Mouse (Mus musculus): Measurements from ENCODE around the gene Iqub. TPM values are rescaled to one million over a fixed set of nuclear protein-coding genes. Genes with fewer than 3 reads are reported as not detected.

Iqub gene
- polyA plus RNA-seq, 1 experiment = not detected

- no peaks in the 10 kb centered on the region for H3K79me3 ChIP-seq (ENCODE audit: low read depth)
- no peaks in the 10 kb centered on the region for H3K27me3 ChIP-seq (ENCODE audit: control insufficient read depth, insufficient read depth, insufficient read length)
Observed at GRCm38 (mm10) chr6:24486530-24486929, 28.3 kb downstream of the Iqub start.

GRCm38 (mm10) chr6:24470571-24471132, 44.2 kb downstream of the Iqub start:
- Histone ChIP-seq H3K79me3 (ENCODE audit: low read depth) (no peaks in the 10 kb centered on the region), H3K4me3 (ENCODE audit: insufficient read depth, poor library complexity, severe bottlenecking) (no peak overlapping the region), H3K27me3 (ENCODE audit: control insufficient read depth, insufficient read depth, insufficient read length) (no peaks in the 10 kb centered on the region), H3K36me3 (ENCODE audit: control insufficient read depth, insufficient read depth) (no peaks in the 10 kb centered on the region), H3ac (ENCODE audit: control insufficient read depth, insufficient read length, low read depth) (no peak overlapping the region), H3K79me2 (ENCODE audit: control insufficient read depth, insufficient read depth) (no peaks in the 10 kb centered on the region)
- TF ChIP-seq MAX (IDR thresholded peaks at IDR 0.05) (no peak), MYOG (IDR thresholded peaks at IDR 0.05; ENCODE audit: control insufficient read depth, extremely low read depth, insufficient read length) (no peak), FOSL1 (IDR thresholded peaks at IDR 0.05; ENCODE audit: insufficient read depth, low read length, poor library complexity, severe bottlenecking) (no peak), CEBPB (IDR thresholded peaks at IDR 0.05; ENCODE audit: low read depth) (no peak), MYOD1 (IDR thresholded peaks at IDR 0.05; ENCODE audit: control insufficient read depth, insufficient read length, low read depth) (no peak), CTCF (IDR thresholded peaks at IDR 0.05; ENCODE audit: control insufficient read depth, insufficient read depth, insufficient read length) (no peak), USF1 (IDR thresholded peaks at IDR 0.05; ENCODE audit: low read depth) (no peak)

More at GRCm38 (mm10) chr6:24486530-24486929, 28.3 kb downstream of the Iqub start:
- H3ac ChIP-seq (ENCODE audit: control insufficient read depth, insufficient read length, low read depth) = no peak overlapping the region
- H3K36me3 ChIP-seq (ENCODE audit: control insufficient read depth, insufficient read depth) = no peaks in the 10 kb centered on the region
- H3K4me3 ChIP-seq (ENCODE audit: insufficient read depth, poor library complexity, severe bottlenecking) = no peak overlapping the region
- TF ChIP-seq USF1 (IDR thresholded peaks at IDR 0.05; ENCODE audit: low read depth) (no peak), FOSL1 (IDR thresholded peaks at IDR 0.05; ENCODE audit: insufficient read depth, low read length, poor library complexity, severe bottlenecking) (no peak), MYOD1 (IDR thresholded peaks at IDR 0.05; ENCODE audit: control insufficient read depth, insufficient read length, low read depth) (no peak), MYOG (IDR thresholded peaks at IDR 0.05; ENCODE audit: control insufficient read depth, extremely low read depth, insufficient read length) (no peak), MAX (IDR thresholded peaks at IDR 0.05) (no peak), CEBPB (IDR thresholded peaks at IDR 0.05; ENCODE audit: low read depth) (no peak), CTCF (IDR thresholded peaks at IDR 0.05; ENCODE audit: control insufficient read depth, insufficient read depth, insufficient read length) (no peak)
- no peaks in the 10 kb centered on the region for H3K79me2 ChIP-seq (ENCODE audit: control insufficient read depth, insufficient read depth)

- TF ChIP-seq MAX (IDR thresholded peaks at IDR 0.05) (no peak), FOSL1 (IDR thresholded peaks at IDR 0.05; ENCODE audit: insufficient read depth, low read length, poor library complexity, severe bottlenecking) (no peak), MYOG (IDR thresholded peaks at IDR 0.05; ENCODE audit: control insufficient read depth, extremely low read depth, insufficient read length) (no peak), CTCF (IDR thresholded peaks at IDR 0.05; ENCODE audit: control insufficient read depth, insufficient read depth, insufficient read length) (no peak), USF1 (IDR thresholded peaks at IDR 0.05; ENCODE audit: low read depth) (no peak), CEBPB (IDR thresholded peaks at IDR 0.05; ENCODE audit: low read depth) (no peak), MYOD1 (IDR thresholded peaks at IDR 0.05; ENCODE audit: control insufficient read depth, insufficient read length, low read depth) (no peak)
- H3K27me3 ChIP-seq (ENCODE audit: control insufficient read depth, insufficient read depth, insufficient read length) = no peaks in the 10 kb centered on the region
- no peaks in the 10 kb centered on the region for H3K79me2 ChIP-seq (ENCODE audit: control insufficient read depth, insufficient read depth)
- no peaks in the 10 kb centered on the region for H3K79me3 ChIP-seq (ENCODE audit: low read depth)
- H3K4me3 ChIP-seq (ENCODE audit: insufficient read depth, poor library complexity, severe bottlenecking) = no peak overlapping the region
- H3K36me3 ChIP-seq (ENCODE audit: control insufficient read depth, insufficient read depth) = no peaks in the 10 kb centered on the region
- no peak overlapping the region for H3ac ChIP-seq (ENCODE audit: control insufficient read depth, insufficient read length, low read depth)
Observed at GRCm38 (mm10) chr6:24470135-24470534, 44.7 kb downstream of the Iqub start.

- H3K36me3 ChIP-seq (ENCODE audit: control insufficient read depth, insufficient read depth) = no peaks in the 10 kb centered on the region
- TF ChIP-seq MAX (IDR thresholded peaks at IDR 0.05) (no peak), USF1 (IDR thresholded peaks at IDR 0.05; ENCODE audit: low read depth) (no peak), MYOG (IDR thresholded peaks at IDR 0.05; ENCODE audit: control insufficient read depth, extremely low read depth, insufficient read length) (no peak), MYOD1 (IDR thresholded peaks at IDR 0.05; ENCODE audit: control insufficient read depth, insufficient read length, low read depth) (no peak), CEBPB (IDR thresholded peaks at IDR 0.05; ENCODE audit: low read depth) (no peak), CTCF (IDR thresholded peaks at IDR 0.05; ENCODE audit: control insufficient read depth, insufficient read depth, insufficient read length) (no peak), FOSL1 (IDR thresholded peaks at IDR 0.05; ENCODE audit: insufficient read depth, low read length, poor library complexity, severe bottlenecking) (no peak)
- no peaks in the 10 kb centered on the region for H3K79me2 ChIP-seq (ENCODE audit: control insufficient read depth, insufficient read depth)
- no peaks in the 10 kb centered on the region for H3K27me3 ChIP-seq (ENCODE audit: control insufficient read depth, insufficient read depth, insufficient read length)
- H3K4me3 ChIP-seq (ENCODE audit: insufficient read depth, poor library complexity, severe bottlenecking) = no peak overlapping the region
- no peak overlapping the region for H3ac ChIP-seq (ENCODE audit: control insufficient read depth, insufficient read length, low read depth)
- H3K79me3 ChIP-seq (ENCODE audit: low read depth) = no peaks in the 10 kb centered on the region
Observed at GRCm38 (mm10) chr6:24456097-24456496, 58.8 kb downstream of the Iqub start.

GRCm38 (mm10) chr6:24451026-24451821, 63.6 kb downstream of the Iqub start:
- Histone ChIP-seq H3K79me2 (ENCODE audit: control insufficient read depth, insufficient read depth) (no peaks in the 10 kb centered on the region), H3K36me3 (ENCODE audit: control insufficient read depth, insufficient read depth) (no peaks in the 10 kb centered on the region), H3K4me3 (ENCODE audit: insufficient read depth, poor library complexity, severe bottlenecking) (no peak overlapping the region), H3K27me3 (ENCODE audit: control insufficient read depth, insufficient read depth, insufficient read length) (no peaks in the 10 kb centered on the region), H3ac (ENCODE audit: control insufficient read depth, insufficient read length, low read depth) (no peak overlapping the region), H3K79me3 (ENCODE audit: low read depth) (no peaks in the 10 kb centered on the region)
- TF ChIP-seq MAX (IDR thresholded peaks at IDR 0.05) (no peak), MYOG (IDR thresholded peaks at IDR 0.05; ENCODE audit: control insufficient read depth, extremely low read depth, insufficient read length) (no peak), CTCF (IDR thresholded peaks at IDR 0.05; ENCODE audit: control insufficient read depth, insufficient read depth, insufficient read length) (no peak), FOSL1 (IDR thresholded peaks at IDR 0.05; ENCODE audit: insufficient read depth, low read length, poor library complexity, severe bottlenecking) (no peak), CEBPB (IDR thresholded peaks at IDR 0.05; ENCODE audit: low read depth) (no peak), MYOD1 (IDR thresholded peaks at IDR 0.05; ENCODE audit: control insufficient read depth, insufficient read length, low read depth) (no peak), USF1 (IDR thresholded peaks at IDR 0.05; ENCODE audit: low read depth) (no peak)

All from C2C12 (cell line).